Mouse (Mus musculus): Measurements from ENCODE around the gene Rbmxl1.

- TF ChIP-seq TCF3 (IDR thresholded peaks at IDR 0.05; ENCODE audit: insufficient read length, low read depth) (no peak), POLR2A (IDR thresholded peaks at IDR 0.05; ENCODE audit: insufficient read length, low read depth) (peak; percentile 77), MAX (IDR thresholded peaks at IDR 0.05; ENCODE audit: low read depth) (no peak), TCF12 (IDR thresholded peaks at IDR 0.05; ENCODE audit: insufficient read depth, poor library complexity, severe bottlenecking) (no peak)
Observed at GRCm38 (mm10) chr8:78508719-78509272, at the start of gene Rbmxl1.

All from myocyte (in vitro differentiated cells).